Mouse (Mus musculus): Measurements from ENCODE around the gene Sirt4.

DNA sequence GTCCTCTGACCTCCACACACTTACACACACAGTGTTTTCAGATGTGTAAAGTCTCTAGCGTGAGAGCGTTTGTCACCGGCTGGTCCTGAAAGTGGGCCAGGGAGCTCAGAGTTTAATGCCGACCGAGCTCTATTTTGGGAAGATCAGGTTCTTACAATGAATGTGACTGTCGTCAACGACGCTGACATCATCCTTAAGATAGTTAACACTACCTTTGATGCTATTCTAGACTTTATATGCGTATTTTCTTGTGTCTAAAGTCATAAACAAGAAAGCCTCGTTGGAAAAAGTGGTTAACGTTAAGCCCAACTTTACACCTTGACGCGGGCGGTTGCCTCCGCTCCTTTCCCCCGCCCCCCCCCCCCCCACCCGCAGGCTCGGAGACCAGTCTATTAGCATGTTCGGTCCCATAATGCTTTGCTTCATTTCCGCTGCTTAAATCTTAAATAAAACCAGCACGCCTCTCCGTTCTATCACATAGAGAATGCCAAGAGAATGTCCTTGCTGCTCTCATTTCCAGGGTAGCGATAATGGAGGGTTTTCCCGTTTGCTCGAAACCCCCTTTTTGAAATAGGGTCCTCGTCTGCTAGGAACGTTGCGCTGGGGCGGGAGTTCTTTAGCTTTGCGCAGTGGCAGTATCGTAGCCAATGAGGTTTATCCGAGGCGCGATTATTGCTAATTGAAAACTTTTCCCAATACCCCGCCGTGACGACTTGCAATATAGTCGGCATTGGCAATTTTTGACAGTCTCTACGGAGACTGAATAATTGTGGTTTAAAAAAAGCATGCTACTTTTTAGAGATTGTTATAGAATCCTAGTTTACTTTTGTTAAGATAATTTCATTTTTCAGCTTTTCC lies 4.5 kb upstream of the Sirt4 start:
- TF ChIP-seq USF1 (IDR thresholded peaks at IDR 0.05; ENCODE audit: low read depth) = no peak
- TF ChIP-seq POLR2A (IDR thresholded peaks at IDR 0.05; ENCODE audit: insufficient read length, low read depth) = peak; percentile 76
- TF ChIP-seq E2F4 (IDR thresholded peaks at IDR 0.05; ENCODE audit: insufficient read depth) = peak; percentile 31
- peak; percentile 81 for TF ChIP-seq CEBPB (IDR thresholded peaks at IDR 0.05; ENCODE audit: insufficient read depth, poor library complexity, severe bottlenecking)
- no peak for TF ChIP-seq TCF12 (IDR thresholded peaks at IDR 0.05; ENCODE audit: insufficient read depth, poor library complexity, severe bottlenecking)
- peak; percentile 89 for TF ChIP-seq POLR2AphosphoS2 (IDR thresholded peaks at IDR 0.05; ENCODE audit: insufficient read length, low read depth)
- TF ChIP-seq TCF3 (IDR thresholded peaks at IDR 0.05; ENCODE audit: insufficient read length, low read depth) = no peak
- TF ChIP-seq MYOD1 (IDR thresholded peaks at IDR 0.05; ENCODE audit: control insufficient read depth in 1 of 3, insufficient read length in 2 of 3, low read depth in 2 of 3) = no peak
- no peak for TF ChIP-seq MYOG (IDR thresholded peaks at IDR 0.05; ENCODE audit: control insufficient read depth in 1 of 3, insufficient read depth in 1 of 3, insufficient read length in 2 of 3, low read depth in 2 of 3)
